Mouse (Mus musculus) MEL (cell line): ENCODE measurements at regions not wholly inside any gene's neighbourhood (a gene's known extent, or its start where the extent isn't known, plus 50 kb on each side); places are given as distances from the start of the nearest gene placed in this dataset.

Experiments
- DNase-seq: peaks from one replicate; pipeline ENCODE4 v3.0.0; 2011; ENCODE audit warnings: low read depth, low spot score
- H3K27ac ChIP-seq: 2 replicates; pipeline ENCODE4 v1.5.1; 2012; ENCODE audit warnings: low read depth, mild to moderate bottlenecking, control low read depth, low read length, moderate library complexity; ENCODE audit not compliant: control insufficient read depth
- H3K27me3 ChIP-seq, 2 experiments: fragments of 150-350 bp in 1 of 2; sonication (generic) in 1 of 2; 2 replicates each; pipeline ENCODE4 v1.6.1; 2012; ENCODE audit warnings: low read length in 2 of 2, mild to moderate bottlenecking in 2 of 2, improper control_type of control experiment in 1 of 2, moderate library complexity in 1 of 2; ENCODE audit not compliant: insufficient read depth in 2 of 2, control insufficient read depth in 1 of 2
- H3K36me3 ChIP-seq, 2 experiments: 2 replicates each; pipeline ENCODE4 v1.6.1; 2012 to 2014; ENCODE audit warnings: low read length in 2 of 2, improper control_type of control experiment in 1 of 2, inconsistent platforms in 1 of 2, mild to moderate bottlenecking in 1 of 2; ENCODE audit not compliant: insufficient read depth in 2 of 2, control insufficient read depth in 1 of 2
- H3K4me1 ChIP-seq, 2 experiments: fragments of 150-350 bp in 1 of 2; sonication (generic) in 1 of 2; 2 replicates each; pipeline ENCODE4 v1.6.1; 2012; ENCODE audit warnings: low read length in 2 of 2, improper control_type of control experiment in 1 of 2, mild to moderate bottlenecking in 1 of 2; ENCODE audit not compliant: insufficient read depth in 2 of 2, control insufficient read depth in 1 of 2
- H3K4me3 ChIP-seq, 2 experiments: fragments of 150-350 bp in 1 of 2; sonication (generic) in 1 of 2; 2 replicates each; pipeline ENCODE4 v1.5.1; 2012; ENCODE audit warnings: low read depth in 2 of 2, low read length in 2 of 2, mild to moderate bottlenecking in 2 of 2, moderate library complexity in 2 of 2, control low read depth in 1 of 2, improper control_type of control experiment in 1 of 2; ENCODE audit not compliant: control insufficient read depth in 1 of 2, insufficient read depth in 1 of 2
- H3K79me2 ChIP-seq: 2 replicates; pipeline ENCODE4 v1.6.1; 2012; ENCODE audit warnings: mild to moderate bottlenecking, low read length, moderate library complexity; ENCODE audit not compliant: control insufficient read depth, poor library complexity, insufficient read depth
- H3K9ac ChIP-seq: 2 replicates; pipeline ENCODE4 v1.6.1; 2012; ENCODE audit warnings: low read depth, mild to moderate bottlenecking, control low read depth, low read length, moderate library complexity; ENCODE audit not compliant: control insufficient read depth, poor library complexity, severe bottlenecking
- H3K9me3 ChIP-seq: fragments of 150-350 bp; sonication (generic); replicated peaks from 2 replicates; pipeline ENCODE4 v1.6.1; 2012; ENCODE audit warnings: mild to moderate bottlenecking, low read length, improper control_type of control experiment, moderate library complexity; ENCODE audit not compliant: insufficient read depth
- CHD1 ChIP-seq: IDR thresholded peaks from 2 replicates; pipeline ENCODE4 v1.6.1; 2012; ENCODE audit warnings: low read depth, mild to moderate bottlenecking, inconsistent platforms, low read length, improper control_type of control experiment
- CTCF ChIP-seq, 3 experiments: IDR thresholded peaks in 2 of 3; conservative IDR thresholded peaks in 1 of 3; 2 replicates each; pipeline ENCODE4 v1.5.1; 2011 to 2012; ENCODE audit warnings: low read length in 3 of 3, low read depth in 2 of 3, mild to moderate bottlenecking in 2 of 3, improper control_type of control experiment in 1 of 3, inconsistent platforms in 1 of 3, mixed read lengths in 1 of 3, moderate library complexity in 1 of 3; ENCODE audit not compliant: control insufficient read depth in 1 of 3, insufficient read depth in 1 of 3, poor library complexity in 1 of 3, severe bottlenecking in 1 of 3
- E2F4 ChIP-seq: IDR thresholded peaks from 2 replicates; pipeline ENCODE4 v1.6.1; 2011; ENCODE audit warnings: low read depth, low read length, improper control_type of control experiment, borderline replicate concordance
- GABPA ChIP-seq: IDR thresholded peaks from 2 replicates; pipeline ENCODE4 v1.6.1; 2012; ENCODE audit warnings: low read depth, mild to moderate bottlenecking, inconsistent platforms, low read length, improper control_type of control experiment, moderate library complexity
- HCFC1 ChIP-seq: IDR thresholded peaks from 2 replicates; pipeline ENCODE4 v1.6.1; 2012; ENCODE audit warnings: low read depth, mild to moderate bottlenecking, inconsistent platforms, low read length, improper control_type of control experiment, moderate library complexity
- KAT2A ChIP-seq: conservative IDR thresholded peaks from 2 replicates; pipeline ENCODE4 v1.6.1; 2012; ENCODE audit warnings: low read depth, low read length, improper control_type of control experiment, inconsistent platforms
- MAX ChIP-seq: IDR thresholded peaks from 2 replicates; pipeline ENCODE4 v1.6.1; 2011; ENCODE audit warnings: low read length, improper control_type of control experiment
- MAZ ChIP-seq: IDR thresholded peaks from 2 replicates; pipeline ENCODE4 v1.6.1; 2012; ENCODE audit warnings: low read depth, mild to moderate bottlenecking, inconsistent platforms, low read length, improper control_type of control experiment
- MEF2A ChIP-seq: IDR thresholded peaks from 2 replicates; pipeline ENCODE4 v1.6.1; 2014; ENCODE audit warnings: low read depth, mild to moderate bottlenecking, inconsistent platforms, low read length, improper control_type of control experiment; ENCODE audit not compliant: poor library complexity, insufficient replicate concordance, severe bottlenecking; ENCODE audit errors: extremely low read depth
- MXI1 ChIP-seq: IDR thresholded peaks from 2 replicates; pipeline ENCODE4 v1.6.1; 2011; ENCODE audit warnings: mild to moderate bottlenecking, low read depth, low read length, improper control_type of control experiment
- MYB ChIP-seq: IDR thresholded peaks from 2 replicates; pipeline ENCODE4 v1.6.1; 2011; ENCODE audit warnings: mild to moderate bottlenecking, low read depth, low read length, improper control_type of control experiment
- MYC ChIP-seq: IDR thresholded peaks from 2 replicates; pipeline ENCODE4 v1.6.1; 2011; ENCODE audit warnings: low read depth, mild to moderate bottlenecking, low read length, improper control_type of control experiment, moderate library complexity
- POLR2AphosphoS5 ChIP-seq: IDR thresholded peaks from 2 replicates; pipeline ENCODE4 v1.6.1; 2012; ENCODE audit warnings: low read depth, borderline replicate concordance, mild to moderate bottlenecking, inconsistent platforms, low read length, moderate library complexity, mixed read lengths
- RAD21 ChIP-seq: IDR thresholded peaks from 2 replicates; pipeline ENCODE4 v1.6.1; 2011; ENCODE audit warnings: mild to moderate bottlenecking, low read depth, low read length, improper control_type of control experiment
- SIN3A ChIP-seq: IDR thresholded peaks from 2 replicates; pipeline ENCODE4 v1.6.1; 2012; ENCODE audit warnings: low read length, improper control_type of control experiment, inconsistent platforms
- TAL1 ChIP-seq: IDR thresholded peaks from 2 replicates; pipeline ENCODE4 v1.6.1; 2012; ENCODE audit warnings: mild to moderate bottlenecking, inconsistent platforms, low read length, moderate library complexity, mixed read lengths
- TBP ChIP-seq: IDR thresholded peaks from 2 replicates; pipeline ENCODE4 v1.8.0; 2011; ENCODE audit warnings: low read depth, low read length, improper control_type of control experiment
- TCF12 ChIP-seq: IDR thresholded peaks from 2 replicates; pipeline ENCODE4 v1.6.1; 2014; ENCODE audit warnings: low read depth, mild to moderate bottlenecking, inconsistent platforms, low read length, improper control_type of control experiment, moderate library complexity
- UBTF ChIP-seq: IDR thresholded peaks from 2 replicates; pipeline ENCODE4 v1.6.1; 2012; ENCODE audit warnings: low read depth, mild to moderate bottlenecking, inconsistent platforms, low read length, improper control_type of control experiment, moderate library complexity, borderline replicate concordance; ENCODE audit not compliant: insufficient read depth
- USF2 ChIP-seq, 2 experiments: IDR thresholded peaks; 2 replicates each; pipeline ENCODE4 v1.6.1; 2011 to 2012; ENCODE audit warnings: improper control_type of control experiment in 2 of 2, low read length in 2 of 2, borderline replicate concordance in 1 of 2, inconsistent platforms in 1 of 2, low read depth in 1 of 2, mild to moderate bottlenecking in 1 of 2; ENCODE audit not compliant: insufficient read depth in 1 of 2
- ZKSCAN1 ChIP-seq: IDR thresholded peaks from 2 replicates; pipeline ENCODE4 v1.6.1; 2012; ENCODE audit warnings: low read depth, mild to moderate bottlenecking, inconsistent platforms, low read length, improper control_type of control experiment, moderate library complexity
- ZMIZ1 ChIP-seq: IDR thresholded peaks from 2 replicates; pipeline ENCODE4 v1.6.1; 2012; ENCODE audit warnings: low read depth, mild to moderate bottlenecking, inconsistent platforms, low read length, improper control_type of control experiment, moderate library complexity
- ZNF384 ChIP-seq: IDR thresholded peaks from 2 replicates; pipeline ENCODE4 v1.6.1; 2012; ENCODE audit warnings: low read depth, mild to moderate bottlenecking, inconsistent platforms, low read length, improper control_type of control experiment

- Histone ChIP-seq H3K4me3 (no peak overlapping the region), H3K27me3 (no peaks in the 10 kb centered on the region), H3K4me1 (no peaks in the 10 kb centered on the region), H3K79me2 (no peaks in the 10 kb centered on the region), H3K27ac (no peak overlapping the region), H3K36me3 (peaks cover 0 to 2% of the 10 kb centered on the region in 2 experiments; a peak in 1 of 4 replicates), H3K9me3 (no peaks in the 10 kb centered on the region), H3K9ac (no peak overlapping the region)
- TF ChIP-seq TCF12, result no peak
- no peak for TF ChIP-seq ZNF384
- no peak for TF ChIP-seq SIN3A
- TF ChIP-seq CTCF (IDR thresholded peaks at IDR 0.05 in 2 of 3, conservative IDR thresholded peaks at IDR 0.05 in 1 of 3; ENCODE audit: control insufficient read depth in 1 of 3, insufficient read depth in 1 of 3, low read depth in 2 of 3, low read length in 3 of 3, poor library complexity in 1 of 3, severe bottlenecking in 1 of 3), result no peak
- TF ChIP-seq KAT2A, result no peak
- no peak for TF ChIP-seq UBTF
- no peak for DNase-seq
Measured at GRCm38 (mm10) chr13:29108214-29108613, 154.7 kb upstream of the Sox4 start.

DNA sequence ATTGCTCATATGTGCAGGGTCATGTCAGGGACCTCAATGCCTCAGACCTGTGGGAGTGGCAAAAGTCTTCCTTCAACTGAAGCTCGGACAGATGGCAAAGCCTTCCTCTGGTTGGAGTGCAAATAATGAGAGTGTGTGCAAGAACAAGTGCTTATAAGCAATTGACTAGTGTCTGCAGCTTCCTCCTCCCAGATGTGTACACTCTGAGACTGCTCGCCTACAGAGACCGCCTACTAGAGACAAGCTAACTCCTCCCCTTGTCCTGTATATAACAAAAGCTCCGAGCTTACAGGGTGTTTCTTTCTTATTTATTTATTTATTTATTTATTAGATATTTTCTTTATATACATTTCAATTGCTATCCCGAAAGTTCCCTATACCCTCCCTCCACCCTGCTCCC lies 138.7 kb upstream of the Sox4 start:
- H3K27ac ChIP-seq, result no peak overlapping the region
- H3K9ac ChIP-seq, result no peak overlapping the region
- DNase-seq, result no peak
- no peaks in the 10 kb centered on the region for H3K27me3 ChIP-seq
- H3K4me1 ChIP-seq, result no peaks in the 10 kb centered on the region
- TF ChIP-seq HCFC1, result no peak
- no peaks in the 10 kb centered on the region for H3K9me3 ChIP-seq
- no peaks in the 10 kb centered on the region for H3K36me3 ChIP-seq
- no peaks in the 10 kb centered on the region for H3K79me2 ChIP-seq
- no peak overlapping the region for H3K4me3 ChIP-seq

- no peak for DNase-seq
- no peaks in the 10 kb centered on the region for H3K79me2 ChIP-seq
- H3K36me3 ChIP-seq, result no peaks in the 10 kb centered on the region
- H3K27ac ChIP-seq, result no peak overlapping the region
- H3K4me3 ChIP-seq, result no peak overlapping the region
- H3K27me3 ChIP-seq, result no peaks in the 10 kb centered on the region
- H3K9ac ChIP-seq, result no peak overlapping the region
- no peaks in the 10 kb centered on the region for H3K9me3 ChIP-seq
- TF ChIP-seq ZKSCAN1, result no peak
- no peak for TF ChIP-seq MYB
- TF ChIP-seq POLR2AphosphoS5, result no peak
- TF ChIP-seq TAL1, result no peak
- no peak for TF ChIP-seq MAZ
- no peak for TF ChIP-seq SIN3A
- no peak for TF ChIP-seq HCFC1
- TF ChIP-seq MAX, result no peak
- TF ChIP-seq E2F4, result no peak
- TF ChIP-seq TBP, result no peak
- no peak for TF ChIP-seq MEF2A
- TF ChIP-seq CTCF (IDR thresholded peaks at IDR 0.05 in 2 of 3, conservative IDR thresholded peaks at IDR 0.05 in 1 of 3; ENCODE audit: control insufficient read depth in 1 of 3, insufficient read depth in 1 of 3, low read depth in 2 of 3, low read length in 3 of 3, poor library complexity in 1 of 3, severe bottlenecking in 1 of 3), result no peak
- TF ChIP-seq USF2 (IDR thresholded peaks at IDR 0.05; ENCODE audit: borderline replicate concordance in 1 of 2, insufficient read depth in 1 of 2, low read depth in 1 of 2, low read length in 2 of 2), result no peak
- TF ChIP-seq ZMIZ1, result no peak
- no peak for TF ChIP-seq GABPA
- TF ChIP-seq TCF12, result no peak
- TF ChIP-seq MYC, result no peak
- no peak for TF ChIP-seq CHD1
- TF ChIP-seq RAD21, result no peak
- TF ChIP-seq MXI1, result no peak
- TF ChIP-seq, all 39 proteins: peak for 0
- H3K4me1 ChIP-seq, result no peaks in the 10 kb centered on the region
Measured at GRCm38 (mm10) chr13:29086854-29087253, 133.3 kb upstream of the Sox4 start.
